Mouse (Mus musculus) heart, postnatal 0 days (tissue): Measurements from ENCODE around the gene Sde2. TPM values are rescaled to one million over a fixed set of nuclear protein-coding genes. Genes with fewer than 3 reads are reported as not detected.

Experiments
- ATAC-seq: fragments of 200-750 bp; cut with Nextera tagmentation; 2 replicates; pipeline ENCODE4 v1.8.0; 2017; ENCODE audit warnings: low read depth, moderate number of reproducible peaks, moderate library complexity; ENCODE audit not compliant: insufficient read depth
- DNase-seq: peaks from one replicate; pipeline ENCODE4 v3.0.0-alpha.2; 2016; ENCODE audit warnings: low spot score
- H3K27ac ChIP-seq: fragments of 300-500 bp; sonication (generic); 2 replicates; pipeline ENCODE4 v1.5.1; 2014; ENCODE audit warnings: low read depth, mild to moderate bottlenecking
- H3K27me3 ChIP-seq: fragments of 300-500 bp; sonication (generic); 2 replicates; pipeline ENCODE4 v1.6.1; 2014; ENCODE audit warnings: low read length, mixed read lengths; ENCODE audit not compliant: control insufficient read depth, insufficient read depth
- H3K36me3 ChIP-seq: fragments of 300-500 bp; sonication (generic); replicated peaks from 2 replicates; pipeline ENCODE4 v1.6.1; 2014; ENCODE audit warnings: low read length, mixed read lengths; ENCODE audit not compliant: control insufficient read depth, insufficient read depth
- H3K4me1 ChIP-seq: fragments of 300-500 bp; sonication (generic); 2 replicates; pipeline ENCODE4 v1.6.1; 2014; ENCODE audit warnings: antibody characterized with exemption; ENCODE audit not compliant: control insufficient read depth, insufficient read depth
- H3K4me2 ChIP-seq: fragments of 300-500 bp; sonication (generic); 2 replicates; pipeline ENCODE4 v1.6.1; 2014; ENCODE audit warnings: low read depth, mild to moderate bottlenecking, low read length, moderate library complexity
- H3K4me3 ChIP-seq: fragments of 300-500 bp; sonication (generic); 2 replicates; pipeline ENCODE4 v1.5.1; 2014; ENCODE audit warnings: low read depth, low read length
- H3K9ac ChIP-seq: fragments of 300-500 bp; sonication (generic); replicated peaks from 2 replicates; pipeline ENCODE4 v1.6.1; 2014; ENCODE audit warnings: low read depth, low read length, mixed read lengths
- H3K9me3 ChIP-seq: fragments of 300-500 bp; sonication (generic); replicated peaks from 2 replicates; pipeline ENCODE4 v1.6.1; 2016; ENCODE audit warnings: low read length; ENCODE audit not compliant: control insufficient read depth
- CTCF ChIP-seq: IDR thresholded peaks from 2 replicates; pipeline ENCODE4 v1.5.1; 2016; ENCODE audit warnings: antibody characterized with exemption, control low read depth, low read depth
- EP300 ChIP-seq: IDR thresholded peaks from 2 replicates; pipeline ENCODE4 v1.6.1; 2016; ENCODE audit warnings: antibody characterized with exemption, low read depth
- WGBS: fragments of 180-500 bp; shearing (Covaris S2); extraction: QIAGEN DNeasy Blood & Tissue Kit; methylation state at CpG from one replicate; pipeline ENCODE4 v1.1.7; 2014; 5-methylcytosine and 5-hydroxymethylcytosine counted together
- polyA plus RNA-seq: library from polyadenylated mRNA; unstranded; fragments of >200 nt; fragmentation: Nextera tagmentation; extraction: Ambion mirVana; gene quantifications from 2 replicates; pipeline ENCODE4 v1.2.1, GENCODE M21; 2015
- total RNA-seq: library from RNA; depleted of rRNA; stranded (reverse); fragments of >200 nt; gene quantifications from 2 replicates; pipeline ENCODE4 v1.2.3, GENCODE M21; 2014; ENCODE audit warnings: low replicate concordance; rRNA removed

The Sde2 gene
- total and polyA plus RNA-seq, 2 experiments from 2014 or later: 9.8 to 15.8 TPM

DNA sequence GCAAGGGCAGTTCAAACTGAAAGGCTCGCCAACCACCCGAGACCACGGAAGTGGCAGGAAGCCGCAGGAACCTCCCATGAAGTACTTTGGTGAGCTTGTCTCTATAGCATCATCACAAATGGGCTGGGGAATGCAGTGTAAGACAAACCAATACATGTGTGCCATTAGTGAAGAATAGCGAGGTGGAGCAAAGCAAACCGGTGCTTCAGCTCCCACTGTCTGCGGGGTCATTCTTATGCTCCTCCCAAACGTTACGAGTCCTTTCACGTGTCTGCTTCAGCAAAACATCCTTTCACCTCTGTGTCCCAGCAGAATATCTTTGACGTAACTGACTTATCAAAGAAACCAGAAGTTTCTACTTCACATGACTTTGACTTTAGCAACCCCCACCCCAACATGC, 65.5 kb downstream of the Sde2 start:
- no peak overlapping the region for H3K4me2 ChIP-seq
- peaks cover 6% of the 10 kb centered on the region; the same call in 1 of the 2 replicates for H3K4me1 ChIP-seq
- H3K27me3 ChIP-seq: no peaks in the 10 kb centered on the region
- no peak overlapping the region for H3K27ac ChIP-seq
- no peak overlapping the region for H3K9ac ChIP-seq
- H3K36me3 ChIP-seq: no peaks in the 10 kb centered on the region
- DNase-seq (no peak), ATAC-seq (no peak)
- no peaks in the 10 kb centered on the region for H3K9me3 ChIP-seq
- no peak overlapping the region for H3K4me3 ChIP-seq
- WGBS: 85% methylated on average over 11 of the region's 11 CpGs
- no peak for TF ChIP-seq CTCF
- no peak for TF ChIP-seq EP300

DNA sequence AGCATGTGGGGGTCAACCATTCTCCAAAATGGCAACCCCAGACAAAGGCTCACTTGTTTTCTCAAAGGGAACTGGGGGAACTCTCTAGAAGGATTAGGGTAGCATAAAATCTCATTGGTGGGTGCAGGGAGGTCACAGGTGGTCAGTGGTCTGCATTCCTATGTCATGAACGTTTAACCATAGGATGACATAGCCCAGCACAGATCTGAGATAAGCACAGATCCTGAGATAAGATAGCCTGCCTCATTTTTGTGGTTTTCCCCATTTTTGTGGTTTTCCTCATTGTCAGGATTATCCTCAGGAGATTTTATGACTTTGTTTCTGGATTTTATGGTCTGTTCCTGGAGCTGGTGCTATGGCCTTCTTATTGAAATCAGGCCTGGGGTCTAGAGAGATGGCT, 66.1 kb downstream of the Sde2 start:
- DNase-seq (no peak), ATAC-seq (no peak)
- Histone ChIP-seq H3K27ac (no peak overlapping the region), H3K4me2 (no peak overlapping the region), H3K27me3 (no peaks in the 10 kb centered on the region), H3K9me3 (no peaks in the 10 kb centered on the region), H3K4me1 (peaks cover 6% of the 10 kb centered on the region; the same call in 1 of the 2 replicates), H3K4me3 (no peak overlapping the region), H3K36me3 (no peaks in the 10 kb centered on the region), H3K9ac (no peak overlapping the region)
- no peak for TF ChIP-seq EP300
- no peak for TF ChIP-seq CTCF
- 21% methylated on average over 1 of the region's 1 CpGs for WGBS

Other genes starting within 250 kb of the Sde2 start
- gene Lin9, start 210.0 kb upstream of the Sde2 start, total RNA-seq: 12.3 and 17.7 TPM in 2 replicates
- gene Lin9, start 210.0 kb upstream of the Sde2 start, polyA plus RNA-seq: 5.7 and 5.8 TPM in 2 replicates
- not detected in 2 replicates for gene Mixl1, start 154.1 kb upstream of the Sde2 start, total RNA-seq
- gene Mixl1, start 154.1 kb upstream of the Sde2 start, polyA plus RNA-seq: not detected in 2 replicates
- 21.7 and 26.4 TPM in 2 replicates for gene Acbd3, start 125.1 kb upstream of the Sde2 start, total RNA-seq
- 13.2 and 13.5 TPM in 2 replicates for gene Acbd3, start 125.1 kb upstream of the Sde2 start, polyA plus RNA-seq
- gene H3f3a, start 37.2 kb upstream of the Sde2 start, total RNA-seq: 1,123 and 1,337 TPM in 2 replicates
- 1,661 and 1,734 TPM in 2 replicates for gene H3f3a, start 37.2 kb upstream of the Sde2 start, polyA plus RNA-seq
- not detected in 2 replicates for gene Lefty2, start 42.0 kb downstream of the Sde2 start, total RNA-seq
- gene Lefty2, start 42.0 kb downstream of the Sde2 start, polyA plus RNA-seq: 0.05 and 0.07 TPM in 2 replicates
- 33.0 and 36.4 TPM in 2 replicates for gene Pycr2, start 53.2 kb downstream of the Sde2 start, total RNA-seq
- gene Pycr2, start 53.2 kb downstream of the Sde2 start, polyA plus RNA-seq: 34.1 and 35.5 TPM in 2 replicates
- gene Lefty1, start 83.9 kb downstream of the Sde2 start, total RNA-seq: 1.2 and 1.3 TPM in 2 replicates
- 1.6 and 1.7 TPM in 2 replicates for gene Lefty1, start 83.9 kb downstream of the Sde2 start, polyA plus RNA-seq
- 17.2 and 30.5 TPM in 2 replicates for gene Tmem63a, start 91.2 kb downstream of the Sde2 start, total RNA-seq
- 8.5 and 9.6 TPM in 2 replicates for gene Tmem63a, start 91.2 kb downstream of the Sde2 start, polyA plus RNA-seq
- 6.9 and 13.4 TPM in 2 replicates for gene Ephx1, start 169.8 kb downstream of the Sde2 start, total RNA-seq
- 10.2 and 10.6 TPM in 2 replicates for gene Ephx1, start 169.8 kb downstream of the Sde2 start, polyA plus RNA-seq
- gene 9130409I23Rik, start 200.1 kb downstream of the Sde2 start, total RNA-seq: not detected in 2 replicates
- gene 9130409I23Rik, start 200.1 kb downstream of the Sde2 start, polyA plus RNA-seq: not detected in 2 replicates